Mouse (Mus musculus) heart, embryonic 12.5 days (tissue): ENCODE results near the gene Hbb-bh1. TPM values are rescaled to one million over a fixed set of nuclear protein-coding genes. Genes with fewer than 3 reads are reported as not detected.
"Not testable (repeated sequence)": the region's sequence is repeated elsewhere in the genome, so short reads cannot be mapped to it uniquely, and the experiment has no call there.

Source experiments
- ATAC-seq: fragments of 200-750 bp; cut with Nextera tagmentation; 2 replicates; pipeline ENCODE4 v1.8.0; 2017; ENCODE audit warnings: moderate TSS enrichment, moderate library complexity; ENCODE audit not compliant: insufficient number of reproducible peaks, low FRiP score
- H3K27ac ChIP-seq: fragments of 300-500 bp; sonication (generic); 2 replicates; pipeline ENCODE4 v1.5.1; 2016; ENCODE audit warnings: mild to moderate bottlenecking, moderate library complexity; ENCODE audit not compliant: poor library complexity, severe bottlenecking
- H3K27me3 ChIP-seq: fragments of 300-500 bp; sonication (generic); replicated peaks from 2 replicates; pipeline ENCODE4 v1.6.1; 2016; ENCODE audit warnings: mild to moderate bottlenecking, moderate library complexity
- H3K36me3 ChIP-seq: fragments of 300-500 bp; sonication (generic); 2 replicates; pipeline ENCODE4 v1.6.1; 2016; ENCODE audit warnings: mild to moderate bottlenecking, moderate library complexity
- H3K4me1 ChIP-seq: fragments of 300-500 bp; sonication (generic); replicated peaks from 2 replicates; pipeline ENCODE4 v1.6.1; 2016; ENCODE audit warnings: mild to moderate bottlenecking
- H3K4me2 ChIP-seq: fragments of 300-500 bp; sonication (generic); 2 replicates; pipeline ENCODE4 v1.6.1; 2016; ENCODE audit warnings: mild to moderate bottlenecking, moderate library complexity
- H3K4me3 ChIP-seq: fragments of 300-500 bp; sonication (generic); 2 replicates; pipeline ENCODE4 v1.5.1; 2016; ENCODE audit warnings: mild to moderate bottlenecking
- H3K9ac ChIP-seq: fragments of 300-500 bp; sonication (generic); 2 replicates; pipeline ENCODE4 v1.6.1; 2016; ENCODE audit warnings: mild to moderate bottlenecking, moderate library complexity
- H3K9me3 ChIP-seq: fragments of 300-500 bp; sonication (generic); replicated peaks from 2 replicates; pipeline ENCODE4 v1.6.1; 2016; ENCODE audit warnings: mild to moderate bottlenecking, moderate library complexity
- WGBS: fragments of 180-500 bp; shearing (Covaris S2); methylation state at CpG from one replicate; pipeline ENCODE4 v1.1.7; 2016; 5-methylcytosine and 5-hydroxymethylcytosine counted together
- polyA plus RNA-seq: library from polyadenylated mRNA; unstranded; fragments of >200 nt; fragmentation: Nextera tagmentation; extraction: Ambion mirVana; gene quantifications from 2 replicates; pipeline ENCODE4 v1.2.1, GENCODE M21; 2016

The Hbb-bh1 gene
- polyA plus RNA-seq, 1 experiment from 2014 or later = 2,280 TPM

DNA sequence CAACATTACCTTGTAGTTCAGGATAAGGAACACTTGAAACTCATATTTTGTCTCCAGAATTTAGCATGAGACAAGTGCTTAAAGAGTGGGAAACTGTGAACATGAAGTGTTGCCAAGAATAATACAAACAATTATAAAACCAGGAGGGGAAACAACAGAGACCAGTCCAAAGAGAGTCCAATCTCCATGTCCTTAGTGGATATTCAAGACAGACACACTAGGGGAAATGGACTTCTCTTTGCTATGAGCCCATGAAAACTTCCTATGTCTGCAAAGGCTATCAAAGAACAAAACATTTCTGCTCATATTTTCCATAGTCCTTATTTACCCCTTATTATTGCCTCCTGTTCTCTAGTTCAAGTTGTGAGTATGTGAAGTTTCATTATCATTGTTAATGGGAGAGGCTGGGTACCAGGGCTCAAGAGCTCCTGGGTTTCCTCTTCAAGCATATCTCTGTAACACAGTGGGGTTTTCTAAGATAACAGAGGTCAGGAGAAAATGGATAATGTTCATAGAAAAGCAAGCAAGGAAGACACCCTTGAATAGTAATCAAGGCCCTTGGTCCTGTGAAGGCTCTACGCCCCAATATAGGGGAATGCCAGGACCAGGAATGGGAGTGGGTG, 31.6 kb downstream of the Hbb-bh1 start:
- no peak overlapping the region; the same call in 1 of the 2 replicates for H3K27ac ChIP-seq
- whole genome bisulfite sequencing = 40% methylated on average over 1 of the region's 1 CpGs

DNA sequence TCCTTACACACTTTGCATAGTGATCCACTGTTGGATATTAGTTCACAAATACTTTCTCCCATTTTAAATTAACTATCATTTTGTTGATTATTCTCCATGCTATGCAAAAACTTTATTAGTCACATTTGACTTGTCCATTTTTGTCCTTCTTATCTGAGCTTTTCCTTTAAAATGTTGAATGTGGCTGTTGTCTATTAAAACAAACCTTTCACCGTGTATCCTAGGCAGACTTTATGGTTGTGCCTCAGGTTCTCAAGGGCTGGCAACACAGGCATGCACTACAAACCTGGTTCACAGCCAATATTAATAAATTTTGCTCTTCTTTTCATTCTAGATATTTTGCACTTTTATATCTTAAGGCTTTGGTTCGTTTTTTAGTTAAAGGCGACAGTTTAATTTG, 32.2 kb downstream of the Hbb-bh1 start:
- no peak overlapping the region for H3K27ac ChIP-seq
- 70% methylated on average over 3 of the region's 3 CpGs for WGBS
- H3K4me3 ChIP-seq = no peak overlapping the region
- ATAC-seq = no peak
- H3K4me2 ChIP-seq = no peak overlapping the region
- H3K9ac ChIP-seq = no peak overlapping the region
- no peaks in the 10 kb centered on the region for H3K36me3 ChIP-seq
- no peaks in the 10 kb centered on the region for H3K27me3 ChIP-seq
- H3K4me1 ChIP-seq = no peaks in the 10 kb centered on the region; the same call in 1 of the 2 replicates
- H3K9me3 ChIP-seq = no peaks in the 10 kb centered on the region

More for the DNA sequence above, 31.6 kb downstream of the Hbb-bh1 start:
- no peak overlapping the region for H3K4me3 ChIP-seq
- no peaks in the 10 kb centered on the region; the same call in 1 of the 2 replicates for H3K4me1 ChIP-seq
- no peak overlapping the region for H3K9ac ChIP-seq
- no peaks in the 10 kb centered on the region for H3K9me3 ChIP-seq
- H3K27me3 ChIP-seq = no peaks in the 10 kb centered on the region
- H3K36me3 ChIP-seq = no peaks in the 10 kb centered on the region
- H3K4me2 ChIP-seq = no peak overlapping the region
- 0 out of 2 replicates have a peak, but pooled peaks have one; percentile 34 for ATAC-seq

DNA sequence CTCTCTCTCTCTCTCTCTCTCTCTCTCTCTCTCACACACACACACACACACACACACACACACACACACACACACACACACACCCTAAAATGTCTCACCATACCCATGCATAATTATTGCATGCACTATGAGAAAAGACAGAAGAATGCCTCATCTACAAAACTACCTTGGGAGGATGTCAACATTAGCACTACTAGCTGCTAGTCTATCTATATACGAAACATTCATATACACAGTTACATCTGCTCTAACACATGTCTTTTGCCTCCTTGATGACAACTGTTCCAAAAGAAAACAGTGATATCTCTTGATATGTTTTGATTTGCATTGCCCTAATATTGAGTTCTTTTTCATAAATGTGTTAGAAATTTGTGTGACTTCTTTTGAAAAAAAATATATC, 32.7 kb downstream of the Hbb-bh1 start:
- Histone ChIP-seq H3K4me3 (no peak overlapping the region), H3K36me3 (no peaks in the 10 kb centered on the region), H3K9ac (no peak overlapping the region), H3K4me1 (no peaks in the 10 kb centered on the region; the same call in 1 of the 2 replicates), H3K27me3 (no peaks in the 10 kb centered on the region), H3K4me2 (no peak overlapping the region), H3K9me3 (no peaks in the 10 kb centered on the region), H3K27ac (no peak overlapping the region)
- 84% methylated on average over 1 of the region's 1 CpGs for WGBS
- ATAC-seq = no peak

DNA sequence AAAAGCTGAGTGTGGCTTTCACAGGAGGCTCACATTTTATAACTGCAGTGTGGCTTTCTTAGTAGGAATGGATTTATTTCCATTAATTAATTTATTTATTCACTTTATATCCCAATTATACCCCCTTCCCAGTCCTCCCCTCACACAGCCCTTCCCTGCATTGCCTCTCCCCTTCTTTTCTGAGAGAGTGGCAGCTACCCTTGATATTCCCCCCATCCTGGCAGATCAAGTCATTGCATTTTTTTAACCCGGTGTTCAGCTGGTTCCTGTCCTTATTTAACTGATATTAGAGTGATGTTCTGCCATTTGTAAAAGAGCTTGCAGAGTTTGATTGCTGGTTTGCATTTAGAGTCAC, 33.2 kb downstream of the Hbb-bh1 start:
- H3K9ac ChIP-seq = no peak overlapping the region
- H3K27ac ChIP-seq = no peak overlapping the region
- H3K4me2 ChIP-seq = peak overlapping the region; percentile 4; the same call in 1 of the 2 replicates
- WGBS = 45% methylated on average over 1 of the region's 1 CpGs
- no peak for ATAC-seq
- H3K4me3 ChIP-seq = no peak overlapping the region
- H3K4me1 ChIP-seq = no peaks in the 10 kb centered on the region; the same call in 1 of the 2 replicates
- H3K27me3 ChIP-seq = no peaks in the 10 kb centered on the region
- no peaks in the 10 kb centered on the region for H3K9me3 ChIP-seq
- no peaks in the 10 kb centered on the region for H3K36me3 ChIP-seq

DNA sequence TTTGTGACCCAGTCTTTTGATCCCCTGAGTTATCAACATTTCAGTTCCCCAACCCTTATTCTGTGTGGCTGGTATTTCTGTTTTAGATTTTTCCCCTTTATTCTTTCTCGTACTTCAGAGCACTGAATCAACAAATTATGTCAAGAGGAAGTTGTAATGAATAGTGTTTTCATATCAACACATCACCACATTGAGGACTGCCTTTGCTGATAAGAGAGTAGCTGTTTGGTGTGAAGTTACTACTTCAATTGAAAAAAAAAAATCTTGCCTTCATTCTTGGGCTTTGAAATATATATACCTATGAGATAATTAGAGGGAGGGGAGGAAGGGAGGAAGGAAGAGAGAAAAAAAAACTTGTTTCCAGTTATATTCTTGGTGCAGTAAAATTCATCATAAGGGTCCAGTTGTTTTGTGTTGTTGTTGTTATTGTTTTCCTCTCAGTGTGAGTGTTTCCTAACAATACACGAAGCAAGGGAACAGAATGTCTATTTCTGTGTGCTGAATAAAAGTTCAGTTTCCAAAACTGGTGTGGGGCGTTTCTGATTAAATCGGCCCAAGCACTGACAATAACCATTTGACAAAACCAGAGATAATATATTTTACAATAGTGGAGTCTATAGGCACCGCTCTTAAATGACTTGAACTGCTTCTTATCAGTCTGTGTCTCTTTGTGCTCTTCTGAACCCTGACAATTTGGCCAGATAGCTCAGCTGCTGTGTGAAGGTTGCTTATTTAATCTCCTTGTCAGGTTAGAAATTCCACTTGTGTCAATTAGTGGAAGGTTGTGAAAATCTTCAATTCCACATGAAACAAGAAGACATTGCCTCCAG, 33.8 kb downstream of the Hbb-bh1 start:
- Histone ChIP-seq H3K9me3 (no peaks in the 10 kb centered on the region), H3K4me2 (peak overlapping the region; percentile 4; the same call in 1 of the 2 replicates), H3K36me3 (no peaks in the 10 kb centered on the region), H3K4me1 (no peaks in the 10 kb centered on the region; the same call in 1 of the 2 replicates), H3K27ac (no peak overlapping the region), H3K9ac (no peak overlapping the region), H3K27me3 (no peaks in the 10 kb centered on the region), H3K4me3 (no peak overlapping the region)
- WGBS = 20% methylated on average over 5 of the region's 5 CpGs
- ATAC-seq = no peak

DNA sequence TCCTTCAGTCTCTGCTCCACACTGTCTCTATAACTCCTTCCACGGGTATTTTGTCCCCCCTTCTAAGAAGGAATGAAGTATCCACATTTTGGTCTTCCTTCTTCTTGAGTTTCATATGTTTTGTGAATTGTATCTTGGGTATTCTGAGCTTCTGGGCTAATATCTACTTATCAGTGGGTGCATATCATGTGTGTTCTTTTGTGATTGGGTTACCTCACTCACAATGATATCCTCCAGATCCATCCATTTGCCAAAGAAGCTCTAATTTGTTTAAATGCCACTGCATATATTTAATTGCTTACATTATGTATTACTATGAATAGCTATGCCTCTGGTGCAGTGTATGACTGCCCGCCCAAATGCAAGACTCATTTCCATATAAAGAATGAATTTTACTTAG, 34.8 kb downstream of the Hbb-bh1 start:
- H3K36me3 ChIP-seq, H3K4me2 ChIP-seq, H3K9ac ChIP-seq, H3K27ac ChIP-seq, ATAC-seq, H3K4me3 ChIP-seq, H3K4me1 ChIP-seq, H3K27me3 ChIP-seq, H3K9me3 ChIP-seq: not testable (repeated sequence)
- WGBS = 67% methylated on average over 2 of the region's 2 CpGs

DNA sequence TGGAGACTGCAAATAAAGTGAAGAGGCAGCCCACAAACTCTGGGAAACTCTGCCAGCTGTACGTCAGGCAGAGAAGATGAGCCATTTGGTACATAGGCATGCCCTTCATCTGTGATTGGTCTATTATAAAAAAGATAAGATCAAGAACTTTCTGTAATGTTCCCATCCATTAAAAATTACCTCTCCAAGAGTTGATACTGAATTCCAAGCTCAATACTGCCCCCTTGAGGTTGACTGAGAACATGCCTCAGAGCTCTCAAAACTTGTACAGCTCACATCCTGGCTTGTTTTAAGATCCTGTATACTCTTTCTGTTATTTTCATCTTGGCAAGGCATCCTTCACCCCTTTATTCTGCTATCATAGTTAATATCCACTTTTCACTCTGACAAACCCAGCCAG, 36.1 kb downstream of the Hbb-bh1 start:
- no peak overlapping the region for H3K4me2 ChIP-seq
- no peaks in the 10 kb centered on the region for H3K36me3 ChIP-seq
- WGBS = 76% methylated on average over 1 of the region's 1 CpGs
- H3K9me3 ChIP-seq = no peaks in the 10 kb centered on the region
- no peaks in the 10 kb centered on the region for H3K27me3 ChIP-seq
- no peak overlapping the region for H3K9ac ChIP-seq
- H3K27ac ChIP-seq = no peak overlapping the region
- H3K4me3 ChIP-seq = no peak overlapping the region
- H3K4me1 ChIP-seq = no peaks in the 10 kb centered on the region; the same call in 1 of the 2 replicates
- ATAC-seq = no peak

DNA sequence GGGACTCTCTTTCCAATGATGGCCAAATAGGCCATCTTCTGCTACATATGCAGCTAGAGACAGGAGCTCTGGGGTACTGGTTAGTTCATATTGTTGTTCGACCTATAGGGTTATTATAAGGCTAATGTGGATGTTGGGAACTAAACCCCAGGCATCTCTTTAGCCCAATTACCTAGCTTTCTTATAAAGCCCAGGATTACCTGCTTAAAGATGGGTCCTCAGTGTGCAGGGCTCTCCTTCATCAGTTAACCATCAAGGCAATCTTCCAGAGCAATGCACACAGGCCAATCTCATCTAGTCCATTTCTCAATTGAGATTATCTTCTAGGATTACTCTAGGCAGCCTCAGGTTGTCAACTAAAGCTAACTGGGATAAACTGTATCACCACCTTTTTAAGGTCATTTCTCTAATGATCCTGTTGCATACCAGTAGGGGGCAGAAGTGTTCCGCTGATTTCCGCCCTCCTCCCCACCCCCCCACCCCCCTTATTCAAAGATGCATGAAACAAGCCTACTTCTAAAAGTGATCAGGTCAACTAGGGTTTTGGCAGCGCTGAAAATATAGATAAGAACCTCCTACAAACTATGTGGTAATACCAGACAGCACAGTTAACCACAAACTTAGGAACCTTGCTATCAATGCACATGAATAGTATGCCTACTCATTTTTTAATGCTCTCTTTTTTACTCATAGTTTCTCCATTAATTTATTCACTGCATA, 50.1 kb downstream of the Hbb-bh1 start:
- no peaks in the 10 kb centered on the region for H3K4me1 ChIP-seq
- H3K4me3 ChIP-seq = no peak overlapping the region
- H3K9me3 ChIP-seq = peaks cover 3% of the 10 kb centered on the region; the same call in 1 of the 2 replicates
- peak; percentile 53; the same call in 1 of the 2 replicates for ATAC-seq
- 19% methylated on average over 4 of the region's 4 CpGs for WGBS
- no peaks in the 10 kb centered on the region for H3K27me3 ChIP-seq
- H3K36me3 ChIP-seq = no peaks in the 10 kb centered on the region
- H3K4me2 ChIP-seq = no peak overlapping the region
- no peak overlapping the region for H3K27ac ChIP-seq
- no peak overlapping the region for H3K9ac ChIP-seq

DNA sequence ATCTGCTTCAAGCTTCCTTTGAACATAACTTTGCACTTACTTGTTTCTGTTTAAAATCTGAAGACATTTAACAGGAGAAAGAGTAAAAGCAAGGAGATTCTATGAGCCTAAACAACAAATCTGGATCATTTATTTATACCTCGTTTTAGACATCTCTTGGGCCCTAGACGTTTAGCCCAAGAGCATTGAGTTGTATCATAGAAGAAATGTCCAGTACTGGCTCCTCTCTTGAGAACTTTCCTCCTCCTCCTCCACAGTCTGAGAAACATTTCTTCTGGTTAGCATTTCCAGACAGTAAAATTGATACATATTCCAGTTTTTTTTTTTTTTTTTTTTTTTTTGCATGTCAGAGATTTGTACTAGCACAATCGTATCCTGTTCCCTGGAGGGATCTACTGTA, 51.2 kb downstream of the Hbb-bh1 start, which contains the start of gene Olfr67:
Gene Olfr67, minus strand, starts transcription at position 101 of the 400 bp plus-strand sequence.
- 62% methylated on average over 3 of the region's 3 CpGs for WGBS
- no peak for ATAC-seq
- Histone ChIP-seq H3K4me3 (no peak within 1 kb of the TSS), H3K9ac (no peak within 1 kb of the TSS), H3K9me3 (peaks cover 3% of the 10 kb centered on the region; the same call in 1 of the 2 replicates), H3K27ac (no peak within 1 kb of the TSS), H3K27me3 (no peaks in the 10 kb centered on the region), H3K36me3 (no peaks in the 10 kb centered on the region), H3K4me2 (no peak within 1 kb of the TSS), H3K4me1 (no peaks in the 10 kb centered on the region)
